Mouse (Mus musculus) olfactory bulb, adult 2 months (tissue): ENCODE results near the gene Plxnd1.

Source experiments
- CTCF ChIP-seq: fragments of 200-500 bp; IDR thresholded peaks from 2 replicates; pipeline ENCODE4 v1.5.1; 2012; ENCODE audit warnings: low read depth, mild to moderate bottlenecking, low read length, moderate library complexity; ENCODE audit not compliant: insufficient read depth
- POLR2A ChIP-seq: fragments of 200-500 bp; IDR thresholded peaks from 2 replicates; pipeline ENCODE4 v1.6.1; 2012; ENCODE audit warnings: mild to moderate bottlenecking, low read depth, low read length, moderate library complexity; ENCODE audit not compliant: insufficient read depth

GRCm38 (mm10) chr6:115955664-115956063 lies 39.1 kb downstream of the Plxnd1 start:
- TF ChIP-seq POLR2A (no peak), CTCF (no peak)
